Mouse (Mus musculus) Muller cell, postnatal 12 days (primary cell): ENCODE measurements around the gene Cd33.

Source experiments
- DNase-seq: peaks from one replicate; pipeline ENCODE4 v3.0.0-alpha.2; 2015; ENCODE audit errors: inconsistent ontology term

Gene Cd33

DNA sequence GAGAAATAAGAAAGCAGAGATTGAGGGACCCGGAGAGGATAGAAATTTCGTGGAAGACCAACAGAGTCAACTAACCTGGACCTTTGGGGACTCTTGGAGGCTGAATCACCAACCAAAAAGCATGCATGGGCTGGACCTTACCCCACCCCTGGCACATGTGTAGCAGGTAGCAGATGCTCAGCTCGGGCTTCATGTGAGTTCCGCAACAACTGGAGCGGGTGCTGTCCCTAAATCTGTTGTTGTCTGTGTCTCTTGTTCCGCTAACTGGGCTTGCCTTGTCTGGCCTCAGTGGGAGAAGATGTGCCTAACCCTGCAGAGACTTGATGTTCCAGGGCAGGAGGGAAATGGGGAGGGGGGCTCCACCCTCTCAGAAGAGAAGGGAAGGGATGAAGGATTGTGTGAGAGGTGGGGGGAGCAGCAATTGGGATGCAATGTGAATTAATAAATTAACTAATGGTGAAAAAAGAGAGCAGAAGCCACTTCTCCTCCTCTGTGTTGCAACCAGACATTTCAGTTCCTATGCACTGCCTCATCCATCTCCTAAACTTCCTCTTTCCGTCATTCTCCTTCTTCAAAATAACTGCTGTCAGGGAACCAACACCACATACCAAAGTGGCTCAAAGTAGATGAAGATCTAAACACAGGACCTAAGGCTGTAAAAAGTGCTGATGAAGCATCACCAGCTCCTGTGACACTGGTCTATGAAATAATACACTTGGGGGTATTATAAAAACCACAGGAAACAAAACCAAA is at the start of gene Cd33:
Gene Cd33 (minus strand): TSS at position 204 of the 753 bp plus-strand sequence.
- DNase-seq: no peak

DNA sequence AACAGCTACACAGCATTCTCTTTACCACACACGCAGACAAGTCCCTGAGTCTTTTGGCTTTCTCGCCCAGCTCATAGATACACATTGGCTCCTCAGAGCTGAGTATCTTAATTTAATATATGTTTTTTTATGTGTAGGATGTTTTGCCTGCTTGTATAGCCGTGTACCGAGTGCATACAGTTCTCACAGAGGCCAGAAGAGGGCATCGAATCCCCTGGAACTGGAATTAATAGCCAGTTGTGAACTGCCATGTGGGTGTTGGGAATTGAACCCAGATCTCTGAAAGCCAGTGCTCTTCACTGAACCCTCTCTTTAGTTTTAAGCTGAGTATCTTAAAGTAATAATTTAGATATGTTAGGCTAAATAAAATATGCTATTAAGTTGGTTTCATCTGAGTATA is 40.6 kb upstream of the Cd33 start:
- no peak for DNase-seq

DNA sequence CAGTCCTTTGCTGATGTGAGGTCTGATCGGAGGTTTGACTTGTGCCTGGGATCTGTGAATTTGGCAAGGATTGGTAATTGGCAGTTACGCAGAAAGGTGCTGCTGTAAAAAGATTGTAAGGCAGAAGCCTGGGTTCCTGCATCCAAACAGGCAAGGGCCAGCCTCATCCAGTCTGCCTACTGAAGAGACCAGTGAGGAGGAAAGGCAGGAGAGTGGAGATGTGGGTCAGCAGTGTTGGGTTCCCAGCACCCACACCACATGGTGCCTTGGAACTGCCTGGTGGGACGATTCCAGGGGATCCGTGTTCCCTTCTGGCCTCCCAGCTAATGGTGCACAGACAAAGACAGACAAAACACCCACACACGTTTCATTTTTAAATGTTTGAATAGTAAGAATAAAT is 36.3 kb upstream of the Cd33 start:
- DNase-seq: peak; percentile 14

DNA sequence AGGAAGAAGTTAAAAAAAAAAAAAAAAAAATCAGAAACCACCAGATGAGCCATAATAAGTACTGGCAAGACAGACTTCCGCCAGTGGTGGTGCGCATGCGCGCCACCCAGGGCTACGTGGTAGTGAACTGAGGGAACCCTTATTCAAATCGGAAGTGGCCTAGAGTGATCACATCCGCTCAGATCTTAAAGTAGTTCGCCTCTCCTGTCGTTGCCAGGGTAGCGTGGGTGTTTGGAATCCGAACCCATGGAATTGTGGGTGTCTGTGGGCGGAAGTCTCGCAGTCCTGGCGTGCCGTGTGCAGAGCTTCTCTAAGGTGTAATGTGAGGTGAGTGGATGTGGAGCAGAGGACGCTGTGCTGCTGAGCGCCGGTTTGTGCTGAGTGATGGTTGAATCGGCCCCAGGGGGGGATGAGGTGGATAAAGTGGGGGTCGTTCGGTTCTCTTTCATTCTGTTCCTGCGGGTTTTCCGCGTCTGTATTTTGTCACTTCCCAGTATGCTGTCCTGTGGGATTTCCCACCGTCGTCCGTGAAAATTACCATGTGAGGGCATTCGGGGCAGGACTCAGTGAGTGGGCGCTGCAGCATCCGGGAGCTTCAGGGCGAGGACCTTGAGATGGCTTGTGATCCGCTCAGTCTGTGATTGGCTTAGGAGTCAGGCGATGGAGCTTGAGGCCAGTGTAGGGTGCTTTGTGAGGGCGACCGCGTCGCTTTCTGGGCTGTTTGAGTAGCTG is 35.4 kb upstream of the Cd33 start, which contains the start of gene Zfp719:
Gene Zfp719 (plus strand): TSS at position 171 of the 732 bp plus-strand sequence.
- peak; percentile 98 for DNase-seq

DNA sequence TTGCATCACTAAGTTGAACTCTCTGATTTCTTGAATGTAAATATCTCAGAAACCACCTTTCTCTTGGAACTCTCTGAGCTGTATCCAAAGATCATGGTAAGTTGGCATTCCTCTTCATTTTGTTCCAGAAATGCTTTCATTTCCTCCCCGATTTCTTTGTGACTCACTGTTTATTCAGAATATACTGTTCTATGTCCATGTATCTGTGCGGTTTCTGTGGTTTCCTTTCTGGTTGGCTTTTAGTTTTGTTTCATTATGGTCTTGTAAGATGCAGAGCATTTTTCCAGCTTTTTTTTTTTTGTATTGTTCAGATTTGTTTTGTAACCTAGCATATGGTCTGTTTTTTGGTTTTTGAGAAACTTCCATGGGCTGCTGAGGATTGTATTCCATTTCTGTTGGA is 27.0 kb upstream of the Cd33 start:
- DNase-seq: no peak

DNA sequence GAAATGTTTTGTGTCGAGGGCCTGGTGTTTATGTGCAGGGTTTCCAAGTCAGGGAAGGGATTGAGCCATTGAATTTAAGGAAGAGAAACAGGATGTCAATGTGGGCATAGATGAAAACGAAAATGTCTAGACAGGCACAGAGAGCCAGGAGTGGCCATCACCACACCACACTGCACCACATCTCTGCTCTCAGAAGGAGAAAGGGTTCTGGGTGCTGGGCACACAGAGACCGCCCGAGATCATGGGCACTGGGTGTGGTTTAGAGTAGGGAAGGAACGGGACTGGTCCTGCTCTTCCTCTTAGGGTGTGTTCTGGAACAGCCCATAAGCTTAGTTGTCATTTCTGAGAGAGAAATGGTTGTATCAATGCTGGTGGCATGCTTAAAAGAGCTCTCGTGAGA is 19.1 kb upstream of the Cd33 start:
- no peak for DNase-seq

DNA sequence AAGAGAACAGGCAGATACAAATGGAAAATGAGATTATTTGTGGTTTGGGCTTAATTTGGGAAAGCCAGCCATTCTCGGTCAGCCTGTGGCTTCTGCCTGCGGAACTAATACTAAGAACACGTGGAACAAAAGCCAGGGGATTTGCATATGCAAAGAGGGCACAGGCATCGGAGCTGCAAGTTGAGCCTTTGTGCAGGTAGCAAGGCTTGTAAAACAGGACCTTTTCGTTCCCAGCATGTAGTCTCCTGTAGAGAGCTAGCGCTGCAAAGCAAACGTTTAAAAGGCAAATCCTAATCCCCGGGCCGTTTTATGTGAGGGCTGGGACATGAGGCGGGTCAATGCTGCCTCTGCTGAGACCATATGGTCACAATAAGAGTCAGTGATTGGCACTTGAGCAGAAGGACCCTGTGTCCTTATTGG is 18.4 kb upstream of the Cd33 start:
- no peak for DNase-seq

DNA sequence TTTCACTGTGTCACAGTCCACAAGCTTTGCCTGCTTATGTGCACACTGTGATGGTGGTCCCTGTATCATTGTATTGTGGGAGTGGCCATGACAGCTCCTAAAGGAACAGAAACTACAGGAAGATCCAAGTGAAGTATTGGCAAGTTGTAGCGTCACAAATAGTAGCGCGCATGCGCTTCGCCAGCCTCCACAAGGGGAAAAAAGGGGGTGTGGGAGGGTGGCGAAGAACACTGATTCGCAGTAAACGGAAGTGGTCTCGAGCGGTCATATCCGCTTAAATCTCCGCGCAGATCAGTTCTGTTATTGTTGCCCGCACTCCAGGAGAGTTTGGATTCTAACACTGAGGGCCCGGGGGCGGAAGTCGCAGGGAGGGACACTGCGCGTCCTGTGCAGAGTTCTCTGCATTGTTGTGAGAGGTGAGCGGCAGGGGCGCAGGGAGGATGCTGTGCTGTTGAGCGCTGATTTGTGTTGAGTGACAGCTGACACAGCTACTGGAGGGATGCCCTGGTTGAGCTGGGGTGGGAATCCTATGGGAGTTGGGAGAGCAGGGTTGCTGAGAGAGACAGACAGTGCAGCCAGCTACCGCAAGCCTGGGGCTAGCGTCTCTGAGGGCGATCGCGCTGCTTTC is 17.9 kb upstream of the Cd33 start, which contains the start of gene Zfp658:
Gene Zfp658 (plus strand): TSS at position 251 of the 628 bp plus-strand sequence.
- DNase-seq: peak; percentile 92

DNA sequence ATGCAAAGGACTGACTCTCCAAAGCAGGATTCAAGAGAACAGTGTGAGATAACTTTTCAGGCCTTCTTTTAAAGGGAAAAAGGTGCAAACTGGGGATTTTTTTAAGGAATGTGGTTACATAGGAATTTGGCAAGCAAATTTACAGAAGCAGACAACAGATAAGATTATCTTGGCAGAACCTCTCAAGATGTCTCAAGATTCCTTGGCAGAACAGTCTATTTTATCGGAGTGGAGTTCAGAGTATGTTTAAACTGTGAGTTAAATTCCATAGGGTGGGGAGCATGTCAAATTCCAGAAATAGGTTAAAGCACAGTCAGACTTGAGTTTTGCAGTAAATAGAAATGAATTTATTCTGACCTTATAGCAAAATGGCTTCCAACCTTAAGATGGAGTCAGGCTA is 12.7 kb upstream of the Cd33 start:
- no peak for DNase-seq

DNA sequence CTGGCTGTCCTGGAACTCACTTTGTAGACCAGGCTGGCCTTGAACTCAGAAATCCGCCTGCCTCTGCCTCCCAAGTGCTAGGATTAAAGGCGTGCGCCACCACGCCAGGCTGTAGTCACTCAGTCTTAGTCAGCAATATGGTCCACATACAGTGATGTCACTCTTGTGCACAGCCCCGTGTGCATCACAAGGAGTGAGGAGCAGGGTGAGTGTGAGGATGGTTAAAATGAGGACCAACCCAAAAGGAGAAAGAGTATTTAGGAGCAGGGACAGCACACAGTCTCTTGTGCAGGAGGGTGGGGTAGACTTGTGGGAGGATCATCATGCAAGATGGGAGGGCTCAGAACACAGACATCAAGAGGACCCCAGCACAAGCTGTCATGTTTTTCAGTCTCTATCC is 11.1 kb upstream of the Cd33 start:
- DNase-seq: no peak

DNA sequence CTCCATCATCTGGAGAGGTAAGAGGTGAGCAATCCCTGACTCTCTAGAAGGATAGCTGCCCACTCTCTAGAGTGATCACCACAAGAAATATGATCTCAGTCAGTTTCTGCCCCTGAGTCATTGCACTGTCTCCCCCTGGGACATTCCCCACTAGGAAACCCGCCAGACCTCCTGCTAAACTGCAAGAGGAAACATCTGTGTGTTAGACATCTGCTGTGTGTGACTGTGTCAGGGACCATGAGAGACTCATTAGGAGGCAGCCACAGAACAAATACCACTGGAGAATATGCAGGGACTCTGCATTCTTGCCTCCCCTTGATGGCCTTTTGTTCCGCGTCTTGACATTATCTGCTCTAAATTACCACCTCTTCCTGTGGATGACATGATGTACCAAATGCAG is 10.3 kb upstream of the Cd33 start:
- DNase-seq: peak; percentile 42

DNA sequence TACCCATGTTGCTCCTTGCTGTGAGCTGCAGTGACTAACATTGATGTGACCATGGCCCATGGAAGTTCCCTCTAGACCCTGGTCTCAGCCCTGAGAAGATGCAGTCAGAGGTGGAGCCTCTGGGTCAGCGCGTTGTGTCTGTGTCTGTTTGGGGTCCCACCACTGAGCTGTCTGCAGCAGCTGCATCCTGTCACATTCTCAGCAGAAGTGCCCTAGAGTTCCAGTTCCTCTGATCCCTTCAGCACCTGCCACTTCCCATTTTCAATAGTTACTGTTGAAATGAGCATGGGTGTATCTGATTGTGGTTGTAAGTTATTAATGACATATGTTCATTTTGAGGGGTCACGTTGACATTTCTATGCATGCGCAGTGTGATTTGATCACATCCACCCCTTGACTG is 8.9 kb upstream of the Cd33 start:
- DNase-seq: no peak

DNA sequence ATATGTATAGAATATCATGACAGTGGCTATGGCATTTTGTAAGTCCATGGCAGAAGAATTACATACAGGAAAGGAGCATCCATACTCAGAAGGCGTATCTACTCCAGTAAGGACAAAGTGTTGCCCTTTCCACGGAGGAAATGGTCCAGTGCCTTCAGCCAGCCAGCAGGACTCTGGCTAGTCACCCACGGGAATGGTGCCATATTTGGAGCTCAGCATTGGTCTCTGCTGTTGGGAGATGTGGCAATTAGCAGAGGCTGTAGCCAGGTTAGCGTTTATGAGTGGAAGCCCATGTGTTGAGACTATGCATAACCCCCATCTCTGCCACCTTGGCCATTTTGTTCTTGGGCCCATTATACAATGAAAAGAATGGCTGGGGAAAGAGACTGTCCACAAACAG is 4.0 kb upstream of the Cd33 start:
- DNase-seq: no peak

DNA sequence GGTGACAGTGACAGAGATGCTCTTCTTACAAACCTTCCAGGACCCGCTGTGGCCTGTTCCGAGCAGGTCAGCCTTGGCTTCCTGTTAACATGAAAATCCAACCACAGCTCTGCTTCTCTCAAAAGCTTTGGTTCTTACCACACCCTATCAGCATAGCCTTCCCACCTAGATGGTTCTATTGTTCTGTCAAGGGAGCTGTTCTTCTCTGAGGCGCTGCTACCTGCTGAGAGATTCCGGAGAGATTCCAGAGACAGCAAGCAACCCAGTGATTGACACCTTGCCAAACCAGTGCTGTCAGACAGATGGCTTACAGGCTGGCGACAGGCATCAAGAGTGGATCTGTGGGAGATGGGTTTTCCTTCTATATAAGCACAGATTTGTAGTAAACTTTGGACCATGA is 3.4 kb upstream of the Cd33 start:
- DNase-seq: no peak

DNA sequence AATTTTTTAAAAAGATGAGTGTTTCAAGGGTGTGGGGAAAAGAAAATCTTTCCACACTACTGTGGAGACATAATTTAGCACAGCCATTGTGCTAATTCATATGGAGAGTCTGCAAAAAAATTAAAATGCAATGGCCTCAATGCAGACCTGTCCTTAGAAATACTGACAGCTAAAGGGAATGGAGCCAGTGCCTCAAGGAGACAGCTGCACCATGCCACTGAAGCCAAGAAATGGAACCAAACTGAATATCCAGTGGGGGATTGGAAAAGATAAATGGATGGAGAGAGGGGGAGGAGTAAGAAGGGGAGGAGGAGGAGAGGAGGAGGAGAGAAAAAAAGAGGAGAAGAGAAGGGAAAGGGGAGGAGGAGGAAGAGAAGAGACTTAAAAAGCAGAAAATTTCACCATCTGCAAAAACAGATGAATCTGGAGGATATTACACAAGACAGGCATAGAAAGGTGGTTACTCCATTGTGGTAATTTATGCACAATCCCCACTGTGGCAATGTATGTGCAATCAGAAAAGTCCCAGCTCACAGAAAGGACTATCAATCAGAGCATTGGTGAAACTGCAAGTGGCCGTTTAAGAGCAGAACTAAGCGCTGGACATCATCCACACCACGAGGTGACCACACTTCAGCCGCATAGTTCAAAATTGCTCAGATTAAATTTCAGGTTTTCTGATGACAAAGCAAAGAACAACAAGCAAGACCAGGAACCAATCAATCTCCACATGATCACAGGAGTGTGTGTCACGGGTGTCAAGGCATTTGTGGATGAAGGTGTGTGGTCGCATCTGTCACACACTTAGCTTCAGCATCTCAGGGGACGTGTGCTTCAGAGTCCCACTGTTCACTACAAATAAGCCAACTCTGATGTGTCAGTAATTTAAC is 1.7 kb upstream of the Cd33 start:
- DNase-seq: no peak

DNA sequence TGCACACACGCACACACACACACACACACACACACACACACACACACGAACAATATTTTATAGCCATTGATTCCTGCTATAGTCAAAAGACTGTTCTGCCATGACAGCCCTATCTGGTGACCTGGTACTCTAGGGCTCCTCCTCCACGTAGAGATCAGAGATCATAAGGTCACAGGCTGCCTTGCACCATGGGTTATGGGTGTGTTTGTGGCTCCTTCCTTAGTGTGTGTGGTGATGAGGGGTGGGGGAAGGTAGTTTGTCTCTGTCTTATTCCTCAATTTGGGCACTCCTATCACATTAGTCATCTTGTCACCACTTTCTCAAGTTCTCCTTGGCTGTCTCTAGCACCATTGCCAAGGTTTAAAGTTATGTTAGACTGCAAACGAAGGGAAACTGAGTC is 5.7 kb downstream of the Cd33 start:
- DNase-seq: no peak

DNA sequence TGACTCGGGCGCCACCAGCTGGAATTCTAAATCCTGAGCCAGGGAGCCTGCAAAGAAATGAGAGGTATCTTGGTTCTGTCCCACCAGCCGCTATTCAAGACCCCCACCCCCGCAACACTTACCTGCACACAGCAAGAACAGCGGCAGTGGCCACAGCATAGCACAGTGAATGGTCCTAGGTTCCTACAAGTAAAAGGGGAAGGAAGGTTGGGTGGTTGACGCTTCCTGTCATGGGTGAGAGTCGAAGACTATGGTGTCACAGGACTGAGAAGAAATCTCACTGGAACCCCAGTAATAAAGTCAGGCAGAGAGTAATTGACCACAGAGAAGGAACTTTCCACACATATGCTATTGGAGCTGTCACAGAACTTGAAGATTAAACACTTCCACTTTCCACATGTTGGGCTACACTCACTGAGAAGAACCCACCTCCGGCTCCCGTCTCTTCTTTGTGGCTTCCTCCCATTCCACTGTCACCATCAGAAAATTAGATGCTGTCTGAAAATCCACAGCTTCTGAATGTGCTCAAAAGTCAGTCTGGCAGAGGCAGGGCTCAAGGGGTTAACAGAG is 11.2 kb downstream of the Cd33 start:
- DNase-seq: no peak

DNA sequence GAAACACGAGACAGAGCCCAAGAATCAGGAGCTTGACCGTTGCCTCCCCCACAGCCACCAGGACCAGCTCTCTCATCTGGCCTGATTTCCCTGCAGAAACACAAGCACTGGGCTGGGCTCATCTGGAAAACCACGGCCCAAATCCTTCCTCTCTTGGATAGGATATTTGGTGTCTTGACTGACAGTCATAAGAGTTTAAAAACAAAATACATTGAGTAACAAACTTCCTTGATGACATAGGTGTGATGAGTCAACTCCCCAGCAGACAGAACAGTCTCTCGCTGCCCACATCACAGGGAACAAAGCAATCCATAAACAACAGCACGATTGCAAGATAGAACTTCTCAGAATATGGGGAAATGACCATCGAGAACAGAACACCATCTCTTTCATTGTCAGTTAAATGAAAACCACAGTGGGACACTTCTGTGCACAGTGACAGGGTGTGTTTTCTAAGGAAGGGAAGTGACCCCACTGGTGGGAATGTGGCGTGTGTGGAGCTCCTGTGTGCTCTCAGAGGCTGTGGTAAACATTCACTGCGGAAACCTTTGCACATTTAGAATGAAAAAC is 13.9 kb downstream of the Cd33 start:
- no peak for DNase-seq

DNA sequence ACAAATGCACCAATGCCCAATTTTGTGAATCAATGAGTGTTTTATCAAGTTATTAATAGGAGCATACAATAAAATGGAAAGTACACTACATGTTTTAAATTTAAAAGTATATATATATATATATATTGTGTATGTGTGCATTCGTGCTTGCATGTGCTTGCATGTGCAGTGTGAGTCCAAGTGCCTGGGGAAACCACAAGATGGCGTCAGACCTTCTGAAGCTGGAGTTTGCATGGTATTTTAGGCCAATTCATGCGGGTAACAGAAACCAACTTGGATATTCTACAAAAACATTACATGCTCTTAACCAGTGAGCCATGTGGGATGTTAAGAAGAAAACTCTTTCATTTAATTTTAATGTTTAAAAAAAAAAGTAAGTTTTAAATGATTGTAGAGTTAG is 18.9 kb downstream of the Cd33 start:
- DNase-seq: no peak

DNA sequence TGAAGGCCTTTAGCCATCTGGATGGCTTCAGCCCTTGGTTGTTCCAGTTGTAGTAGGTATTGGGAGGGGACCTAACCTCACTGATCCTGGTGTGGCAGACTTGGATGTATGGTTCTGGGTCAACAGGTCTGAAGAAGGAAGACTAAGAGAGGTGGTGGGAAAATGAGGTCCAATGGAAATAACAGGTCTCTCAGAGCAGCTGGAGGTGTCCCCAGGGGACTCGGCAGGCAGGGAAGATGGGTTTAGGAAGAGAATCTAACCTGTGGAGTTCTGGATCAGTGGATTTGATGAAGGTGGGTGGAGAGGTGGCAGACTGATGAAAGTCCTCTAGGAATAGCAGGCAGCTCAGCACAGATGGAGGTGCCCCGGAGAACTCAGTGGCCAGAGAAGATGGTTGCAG is 21.5 kb downstream of the Cd33 start:
- no peak for DNase-seq

DNA sequence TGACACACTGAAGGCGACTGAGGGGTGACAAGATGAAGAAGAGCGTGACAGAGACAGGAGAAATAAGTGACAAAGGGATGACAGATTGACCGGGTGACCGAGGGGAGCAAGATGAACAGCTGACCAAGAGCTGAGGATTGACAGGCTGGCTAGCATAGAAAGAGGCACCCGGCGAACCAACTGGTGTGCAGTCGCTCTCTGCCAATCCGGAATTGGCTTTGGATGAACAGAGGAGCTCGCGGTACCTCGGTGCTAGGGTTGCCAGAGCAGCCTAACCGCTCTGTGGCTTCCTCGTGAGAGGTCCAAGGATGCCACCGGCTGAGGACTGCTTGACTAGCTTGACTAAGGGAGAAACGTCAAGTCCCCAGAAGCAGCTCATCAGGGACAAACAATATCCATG is 25.9 kb downstream of the Cd33 start:
- DNase-seq: no peak
